Mouse (Mus musculus): Measurements from ENCODE around the gene Epdr1. TPM values are rescaled to one million over a fixed set of nuclear protein-coding genes. Genes with fewer than 3 reads are reported as not detected.
"Not testable (repeated sequence)": the region's sequence is repeated elsewhere in the genome, so short reads cannot be mapped to it uniquely, and the experiment has no call there.

Gene Epdr1
- polyA plus RNA-seq, 1 experiment from 2014 or later, result 46.3 TPM

DNA sequence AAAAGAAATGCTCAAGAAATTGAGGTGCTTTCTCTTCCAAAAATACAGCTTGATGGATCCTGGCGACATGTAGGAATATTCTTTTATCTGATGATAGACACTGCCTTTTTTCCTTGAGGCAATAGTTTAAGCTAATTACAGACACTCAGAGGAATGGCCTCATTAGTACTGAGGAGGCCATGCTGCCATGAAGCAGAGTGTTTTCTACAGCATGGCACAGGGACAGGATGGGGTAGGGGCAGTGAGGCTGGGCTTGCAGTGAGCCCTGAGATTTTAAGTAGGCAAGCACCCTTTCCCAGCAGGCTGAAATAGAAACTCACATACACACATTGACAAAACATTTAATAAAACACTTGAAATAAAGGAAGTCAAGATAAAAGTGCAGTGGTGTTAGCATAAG, 17.2 kb downstream of the Epdr1 start:
- H3K4me3 ChIP-seq, result no peak overlapping the region
- no peaks in the 10 kb centered on the region for H3K27me3 ChIP-seq
- no peaks in the 10 kb centered on the region for H3K9me3 ChIP-seq
- 31% methylated on average over 1 of the region's 1 CpGs for WGBS
- H3K27ac ChIP-seq, result no peak overlapping the region
- no peak overlapping the region for H3K9ac ChIP-seq
- no peaks in the 10 kb centered on the region for H3K36me3 ChIP-seq
- H3K4me1 ChIP-seq, result no peaks in the 10 kb centered on the region
- ATAC-seq (ENCODE audit: insufficient number of reproducible peaks, insufficient read depth, low FRiP score, low TSS enrichment, low read depth), result no peak
- H3K4me2 ChIP-seq, result no peak overlapping the region

GRCm38 (mm10) chr13:19599242-19599641, 20.5 kb downstream of the Epdr1 start:
- Histone ChIP-seq H3K27ac (no peak overlapping the region), H3K27me3 (no peaks in the 10 kb centered on the region), H3K4me3 (no peak overlapping the region), H3K4me2 (no peak overlapping the region), H3K9ac (no peak overlapping the region), H3K9me3 (no peaks in the 10 kb centered on the region), H3K4me1 (no peaks in the 10 kb centered on the region), H3K36me3 (no peaks in the 10 kb centered on the region)
- 71% methylated on average over 6 of the region's 6 CpGs for WGBS
- ATAC-seq (ENCODE audit: insufficient number of reproducible peaks, insufficient read depth, low FRiP score, low TSS enrichment, low read depth), result no peak

- Histone ChIP-seq H3K4me2 (no peak overlapping the region), H3K4me3 (no peak overlapping the region), H3K9me3 (no peaks in the 10 kb centered on the region), H3K36me3 (peaks cover 3% of the 10 kb centered on the region), H3K9ac (no peak overlapping the region), H3K27me3 (no peaks in the 10 kb centered on the region), H3K27ac (no peak overlapping the region), H3K4me1 (no peaks in the 10 kb centered on the region)
- 98% methylated on average over 1 of the region's 1 CpGs for WGBS
- ATAC-seq (ENCODE audit: insufficient number of reproducible peaks, insufficient read depth, low FRiP score, low TSS enrichment, low read depth), result no peak
Observed at GRCm38 (mm10) chr13:19595141-19595540, 24.6 kb downstream of the Epdr1 start.

GRCm38 (mm10) chr13:19590996-19591759, 28.5 kb downstream of the Epdr1 start:
- no peak for ATAC-seq (ENCODE audit: insufficient number of reproducible peaks, insufficient read depth, low FRiP score, low TSS enrichment, low read depth)
- H3K36me3 ChIP-seq, result peaks cover 3% of the 10 kb centered on the region
- 85% methylated on average over 3 of the region's 3 CpGs for WGBS

DNA sequence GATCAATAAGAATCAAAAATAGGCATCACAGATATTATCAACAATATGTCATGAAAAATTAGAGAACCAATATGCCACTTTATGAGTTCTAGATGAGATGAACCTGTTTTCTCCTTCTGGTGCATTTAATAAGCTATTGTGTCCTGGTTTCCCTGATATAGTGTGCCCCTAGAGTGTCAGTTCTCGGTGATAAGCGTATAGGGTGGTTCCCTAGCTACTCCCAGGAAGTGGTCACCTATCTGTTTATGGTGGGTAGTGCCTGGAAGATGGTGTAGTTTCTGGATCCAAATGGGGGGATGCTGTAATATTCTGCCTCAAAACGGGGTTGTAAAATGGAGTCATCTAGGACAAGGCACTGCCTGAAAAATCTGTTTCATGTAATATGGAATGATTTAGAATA, 43.8 kb downstream of the Epdr1 start:
- Histone ChIP-seq H3K27me3 (no peaks in the 10 kb centered on the region), H3K4me3 (no peak overlapping the region), H3K27ac (no peak overlapping the region), H3K36me3 (no peaks in the 10 kb centered on the region), H3K4me1 (no peaks in the 10 kb centered on the region), H3K9ac (no peak overlapping the region), H3K4me2 (no peak overlapping the region), H3K9me3 (no peaks in the 10 kb centered on the region)
- 86% methylated on average over 3 of the region's 3 CpGs for WGBS
- ATAC-seq (ENCODE audit: insufficient number of reproducible peaks, insufficient read depth, low FRiP score, low TSS enrichment, low read depth), result no peak

More at GRCm38 (mm10) chr13:19590996-19591759, 28.5 kb downstream of the Epdr1 start:
- Histone ChIP-seq H3K9ac (no peak overlapping the region), H3K27ac (no peak overlapping the region), H3K4me3 (no peak overlapping the region), H3K4me2 (no peak overlapping the region), H3K4me1 (no peaks in the 10 kb centered on the region), H3K9me3 (no peaks in the 10 kb centered on the region), H3K27me3 (no peaks in the 10 kb centered on the region)

- not testable (repeated sequence) for H3K36me3 ChIP-seq; ATAC-seq (ENCODE audit: insufficient number of reproducible peaks, insufficient read depth, low FRiP score, low TSS enrichment, low read depth); H3K27me3 ChIP-seq; H3K27ac ChIP-seq; H3K9me3 ChIP-seq; H3K4me2 ChIP-seq; H3K4me1 ChIP-seq; H3K4me3 ChIP-seq; H3K9ac ChIP-seq
- 86% methylated on average over 2 of the region's 2 CpGs for WGBS
Observed at GRCm38 (mm10) chr13:19574723-19575122, 45.0 kb downstream of the Epdr1 start.

DNA sequence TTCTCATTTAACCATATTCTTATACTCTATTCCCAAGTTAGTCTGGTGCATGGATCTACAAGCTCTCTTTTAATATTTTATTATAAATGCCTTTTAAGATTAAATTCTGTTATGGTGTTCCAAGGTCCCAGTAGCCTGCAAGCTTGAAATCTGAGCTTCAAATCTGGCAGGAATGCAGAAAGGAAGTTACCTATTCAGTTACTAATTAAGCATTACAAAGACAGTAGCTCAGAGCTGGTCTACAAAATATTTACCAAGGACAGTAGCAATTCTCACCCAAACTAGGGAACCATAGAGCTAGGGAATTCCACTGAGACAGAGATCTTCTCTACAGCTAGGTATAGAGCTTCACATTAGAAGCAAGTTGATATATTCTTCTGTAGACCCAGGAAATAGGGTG, 49.6 kb downstream of the Epdr1 start:
- H3K9me3 ChIP-seq; H3K4me2 ChIP-seq; H3K9ac ChIP-seq; H3K27me3 ChIP-seq; ATAC-seq (ENCODE audit: insufficient number of reproducible peaks, insufficient read depth, low FRiP score, low TSS enrichment, low read depth); H3K36me3 ChIP-seq; H3K4me1 ChIP-seq; H3K27ac ChIP-seq; H3K4me3 ChIP-seq: not testable (repeated sequence)

GRCm38 (mm10) chr13:19562510-19562909, 57.2 kb downstream of the Epdr1 start:
- no peak for ATAC-seq (ENCODE audit: insufficient number of reproducible peaks, insufficient read depth, low FRiP score, low TSS enrichment, low read depth)
- H3K27ac ChIP-seq, result no peak overlapping the region
- H3K9me3 ChIP-seq, result no peaks in the 10 kb centered on the region
- H3K4me3 ChIP-seq, result no peak overlapping the region
- WGBS, result 89% methylated on average over 1 of the region's 1 CpGs
- no peak overlapping the region for H3K9ac ChIP-seq
- no peaks in the 10 kb centered on the region for H3K4me1 ChIP-seq
- no peaks in the 10 kb centered on the region for H3K36me3 ChIP-seq
- no peak overlapping the region for H3K4me2 ChIP-seq
- no peaks in the 10 kb centered on the region for H3K27me3 ChIP-seq

- Histone ChIP-seq H3K9ac (no peak overlapping the region), H3K27me3 (no peaks in the 10 kb centered on the region), H3K27ac (no peak overlapping the region), H3K9me3 (no peaks in the 10 kb centered on the region), H3K4me1 (no peaks in the 10 kb centered on the region), H3K4me3 (no peak overlapping the region), H3K4me2 (no peak overlapping the region), H3K36me3 (no peaks in the 10 kb centered on the region)
- 65% methylated on average over 4 of the region's 4 CpGs for WGBS
- no peak for ATAC-seq (ENCODE audit: insufficient number of reproducible peaks, insufficient read depth, low FRiP score, low TSS enrichment, low read depth)
Observed at GRCm38 (mm10) chr13:19555391-19555790, 64.3 kb downstream of the Epdr1 start.

Other genes with a start within 250 kb of the Epdr1 start
- gene Stard3nl, start 224.1 kb downstream of the Epdr1 start, polyA plus RNA-seq (2015; fragmentation: Nextera tagmentation; extraction: Ambion mirVana), result 111 and 121 TPM in 2 replicates
- gene Sfrp4, start 3.2 kb upstream of the Epdr1 start, polyA plus RNA-seq (2015; fragmentation: Nextera tagmentation; extraction: Ambion mirVana), result 15.8 and 34.0 TPM in 2 replicates
- not detected in 2 replicates for gene Nme8, start 77.9 kb upstream of the Epdr1 start, polyA plus RNA-seq (2015; fragmentation: Nextera tagmentation; extraction: Ambion mirVana)
- gene Gpr141, start 204.3 kb upstream of the Epdr1 start, polyA plus RNA-seq (2015; fragmentation: Nextera tagmentation; extraction: Ambion mirVana), result 0.42 and 0.55 TPM in 2 replicates

Data from embryonic facial prominence, embryonic 13.5 days (tissue).